Mouse (Mus musculus) neutrophil, adult 5-6 weeks (primary cell): ENCODE results near the gene Gm128. TPM values are rescaled to one million over a fixed set of nuclear protein-coding genes. Genes with fewer than 3 reads are reported as not detected.
A peak's percentile ranks its signal among the peaks of the same experiment; 100 is the strongest.

Experiments used
- ATAC-seq: fragments of 151-379, 151-347 bp; 2 replicates; pipeline ENCODE4 v1.8.0; 2017; ENCODE audit warnings: mild to moderate bottlenecking, moderate TSS enrichment; ENCODE audit not compliant: insufficient number of reproducible peaks, poor library complexity, low FRiP score, severe bottlenecking; ENCODE audit errors: extremely low read depth
- total RNA-seq: library from RNA; stranded (forward); fragments of 200-1000 nt; gene quantifications from 2 replicates; pipeline ENCODE4 v1.2.3, GENCODE M21; 2017

Gene Gm128
- total RNA-seq = not detected in 2 replicates

- no peak for ATAC-seq
Measured at GRCm38 (mm10) chr3:95241498-95241897, at the start of gene Gm128. Gm128 (minus strand) TSS chr3:95241598.

DNA sequence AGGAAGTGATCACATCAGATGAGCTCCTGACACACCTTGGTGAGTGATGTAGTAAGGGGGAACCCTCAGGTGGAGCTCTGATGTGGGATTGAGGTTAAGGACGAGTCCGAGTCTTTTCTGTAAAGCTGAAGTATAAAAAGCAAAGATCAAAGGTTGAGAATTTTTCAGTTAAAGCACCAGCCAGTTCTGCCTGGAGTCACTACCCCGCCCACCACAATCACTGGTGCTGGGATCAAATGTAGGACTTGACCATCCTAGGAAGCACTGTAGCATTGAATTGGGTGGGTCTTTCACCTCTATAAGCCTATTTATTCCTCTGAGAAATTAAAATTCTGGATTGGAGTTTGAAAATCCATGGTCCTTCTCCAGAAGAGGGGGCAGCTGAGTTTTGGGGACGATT, 49.6 kb upstream of the Gm128 start:
- no peak for ATAC-seq

DNA sequence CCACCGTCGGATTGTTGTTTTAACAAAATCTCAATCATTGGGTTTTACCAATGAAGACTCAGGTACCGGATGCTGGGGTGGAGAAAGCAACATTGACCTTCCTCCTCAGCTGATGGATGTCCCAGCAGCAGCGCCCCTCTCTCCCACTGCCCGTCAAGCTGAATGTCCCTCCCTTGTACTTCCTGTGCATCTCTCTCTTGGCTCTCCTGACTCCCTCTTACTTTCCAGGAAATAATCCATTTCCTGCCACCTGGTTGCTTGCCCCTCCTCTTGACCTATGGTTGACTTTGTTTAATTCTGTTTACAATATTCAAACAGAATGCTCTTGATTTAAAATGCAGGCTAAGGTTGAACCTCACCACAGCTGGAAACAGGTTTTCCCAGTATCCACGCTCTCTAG, 48.8 kb upstream of the Gm128 start:
- ATAC-seq = no peak

GRCm38 (mm10) chr3:95289419-95289818, 48.0 kb upstream of the Gm128 start:
- ATAC-seq = no peak

DNA sequence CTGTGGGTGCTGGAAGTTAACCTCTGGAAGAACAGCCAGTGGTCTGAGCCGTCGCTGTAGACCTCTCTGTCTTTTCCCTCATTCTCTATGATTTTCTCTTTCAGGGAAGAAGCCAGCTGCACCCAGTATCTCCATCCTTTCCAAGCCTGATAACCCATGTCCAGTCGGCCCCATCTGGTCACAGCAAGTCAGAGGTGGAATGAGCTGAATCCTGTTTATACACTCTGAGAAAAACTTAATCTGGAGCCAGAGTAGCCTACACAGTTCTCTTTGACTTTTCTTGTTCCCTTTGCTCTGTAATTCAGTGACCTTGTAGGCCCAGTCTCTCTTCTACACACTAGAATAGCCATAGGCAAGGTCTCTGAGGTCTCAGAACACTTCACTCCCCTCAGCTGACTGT, 46.1 kb upstream of the Gm128 start:
- no peak for ATAC-seq

GRCm38 (mm10) chr3:95286510-95286909, 45.1 kb upstream of the Gm128 start:
- ATAC-seq = no peak

DNA sequence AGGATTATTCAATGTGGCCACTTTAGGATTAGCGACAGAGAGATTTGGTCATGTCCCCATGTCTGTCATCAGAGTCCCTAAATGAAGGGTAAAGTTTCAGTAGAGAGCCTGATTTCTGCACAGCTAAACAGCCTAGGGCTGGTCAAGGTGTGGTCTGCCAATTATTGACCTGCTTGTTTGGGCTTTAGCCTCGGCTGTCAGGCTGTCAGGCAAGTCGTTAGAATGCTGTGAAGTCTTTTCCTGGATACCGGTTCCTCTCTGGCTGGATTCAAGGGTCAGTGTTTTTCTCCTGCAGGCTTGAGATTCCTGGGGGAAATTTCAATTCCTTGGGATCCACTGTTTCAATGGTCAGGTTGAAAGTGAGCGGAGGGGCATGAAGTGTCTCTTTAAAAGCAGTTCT, 44.6 kb upstream of the Gm128 start:
- no peak for ATAC-seq

- ATAC-seq = no peak
Measured at GRCm38 (mm10) chr3:95285390-95285789, 44.0 kb upstream of the Gm128 start.

DNA sequence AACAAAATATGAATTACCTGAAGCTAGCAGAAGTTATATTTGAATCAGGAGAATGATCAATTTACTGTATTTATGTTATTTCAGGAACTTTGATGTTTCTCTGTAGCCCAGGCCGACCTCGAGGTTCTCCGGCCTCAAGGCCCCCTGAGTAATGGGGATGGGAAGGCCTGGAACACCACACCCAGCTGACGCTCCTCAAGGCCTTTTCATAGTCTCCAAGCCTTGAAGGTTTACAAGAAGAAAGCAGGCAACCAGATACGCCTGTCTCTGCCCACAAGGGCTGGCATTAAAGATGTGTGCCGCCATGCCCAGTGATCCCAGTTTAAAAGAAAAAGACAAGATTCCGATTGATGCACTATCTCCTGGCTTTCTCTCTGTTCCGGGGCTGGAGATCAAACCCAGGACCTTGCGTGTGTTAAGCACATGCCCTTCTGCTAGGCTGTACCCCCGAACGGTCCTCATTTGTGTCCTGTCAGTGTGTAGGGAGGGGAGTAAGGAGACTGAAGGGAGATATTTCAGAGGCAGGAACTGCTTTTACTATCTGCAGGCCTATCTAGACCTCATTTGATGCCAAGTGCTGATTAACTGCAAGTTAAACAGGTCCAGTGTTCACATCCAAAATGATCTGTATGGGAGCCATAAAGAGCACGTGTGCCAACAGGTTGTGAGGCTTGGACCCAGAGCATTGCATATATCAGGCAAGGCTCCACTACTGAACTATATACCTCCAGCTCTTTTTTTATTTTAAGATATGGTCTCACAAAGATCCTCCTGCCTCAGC, 43.3 kb upstream of the Gm128 start:
- no peak for ATAC-seq

DNA sequence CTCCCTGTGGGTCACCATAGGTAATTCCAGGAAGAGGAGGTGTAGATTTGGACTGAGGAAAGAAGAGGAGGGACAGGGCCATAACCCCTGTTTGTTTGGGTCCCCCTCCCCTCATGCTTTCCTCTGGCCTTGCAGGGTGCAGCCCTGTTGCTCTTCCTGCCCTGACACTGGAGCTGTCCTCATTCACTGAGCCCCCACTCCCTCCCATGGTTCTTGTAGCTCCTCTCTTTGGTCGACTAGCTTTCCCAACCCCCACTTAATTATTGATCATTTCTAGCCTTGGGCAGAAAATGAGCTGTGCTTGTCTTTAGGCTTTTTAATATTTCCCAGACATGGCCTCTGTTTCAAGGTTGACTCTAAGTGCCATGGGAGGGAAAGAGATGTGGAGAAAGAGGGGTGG, 42.7 kb upstream of the Gm128 start:
- no peak for ATAC-seq

GRCm38 (mm10) chr3:95283589-95283941, 42.2 kb upstream of the Gm128 start:
- no peak for ATAC-seq

- ATAC-seq = no peak
Measured at GRCm38 (mm10) chr3:95282865-95283588, 41.6 kb upstream of the Gm128 start.

GRCm38 (mm10) chr3:95282381-95282864, 41.0 kb upstream of the Gm128 start:
- ATAC-seq = peak; percentile 50

DNA sequence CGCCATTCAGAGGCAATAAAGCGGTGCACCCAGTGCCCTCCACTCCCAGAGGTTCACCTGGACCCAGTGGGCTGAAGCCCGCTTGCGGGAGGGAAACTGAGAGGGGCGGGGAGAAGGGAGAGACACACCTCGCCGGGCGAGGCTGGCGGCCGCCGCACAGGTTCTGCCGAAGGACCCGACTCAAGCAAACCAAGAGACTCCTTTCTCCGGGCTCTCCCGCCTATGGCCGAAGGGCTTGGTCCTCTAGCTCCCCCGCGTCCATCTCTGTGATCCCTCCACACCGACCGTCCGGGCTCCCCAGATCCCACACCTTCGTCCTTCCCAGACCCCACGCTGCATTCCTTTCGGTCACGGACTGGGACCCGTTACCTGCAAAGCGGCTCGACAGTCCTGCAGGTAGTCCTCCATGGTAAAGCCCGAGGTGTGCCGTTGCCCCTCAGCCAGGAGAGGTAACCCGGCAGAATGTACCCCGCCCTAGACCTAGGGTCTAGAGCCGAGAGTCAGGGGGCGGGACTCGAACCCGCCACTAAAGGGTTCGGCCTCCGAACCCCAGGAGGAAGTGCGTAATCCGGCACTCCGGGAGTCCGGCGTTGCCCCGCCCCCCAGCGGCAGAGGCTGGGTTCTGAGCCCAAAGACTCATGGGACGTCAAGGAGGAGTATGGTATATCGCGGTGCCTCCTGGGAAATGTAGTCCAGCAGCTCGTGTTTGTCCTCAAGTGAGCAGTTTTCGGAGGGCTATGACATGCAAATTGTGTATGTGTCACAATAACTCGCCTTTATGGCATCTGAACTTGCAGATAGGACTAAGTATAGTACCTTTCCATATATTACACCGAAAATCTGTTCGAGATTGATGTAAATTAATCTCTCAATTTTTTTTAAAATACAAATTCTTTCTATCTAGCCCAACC, 40.1 kb upstream of the Gm128 start, which contains the start of the genes Mindy1 and Prune1:
Gene Mindy1 (plus strand): TSS at position 130 of the 911 bp plus-strand sequence.
Gene Prune1 (minus strand): TSS at position 861 of the 911 bp plus-strand sequence.
- peak; percentile 95 for ATAC-seq

DNA sequence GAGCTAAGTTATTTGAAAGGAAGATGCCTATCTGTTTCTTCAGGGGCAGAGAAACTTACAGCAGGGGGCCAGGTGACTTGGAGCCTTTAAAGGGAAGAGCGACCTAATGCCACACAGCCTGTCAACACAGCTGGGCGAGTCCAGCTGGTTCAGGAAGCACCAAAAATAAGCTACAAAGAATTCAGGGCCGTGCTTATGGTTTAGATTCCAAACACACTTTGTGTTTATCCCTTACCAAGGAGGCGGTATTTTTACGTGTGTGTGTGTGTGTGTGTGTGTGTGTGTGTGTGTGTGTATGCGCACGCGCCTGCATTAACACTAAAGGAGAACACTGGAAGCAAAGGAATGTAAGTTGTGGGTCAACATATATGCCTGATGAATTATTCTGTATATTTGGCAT, 39.3 kb upstream of the Gm128 start:
- ATAC-seq = no peak

- no peak for ATAC-seq
Measured at GRCm38 (mm10) chr3:95277149-95277551, 35.8 kb upstream of the Gm128 start.

GRCm38 (mm10) chr3:95276428-95276934, 35.1 kb upstream of the Gm128 start:
- no peak for ATAC-seq

GRCm38 (mm10) chr3:95275161-95275560, 33.8 kb upstream of the Gm128 start:
- no peak for ATAC-seq

DNA sequence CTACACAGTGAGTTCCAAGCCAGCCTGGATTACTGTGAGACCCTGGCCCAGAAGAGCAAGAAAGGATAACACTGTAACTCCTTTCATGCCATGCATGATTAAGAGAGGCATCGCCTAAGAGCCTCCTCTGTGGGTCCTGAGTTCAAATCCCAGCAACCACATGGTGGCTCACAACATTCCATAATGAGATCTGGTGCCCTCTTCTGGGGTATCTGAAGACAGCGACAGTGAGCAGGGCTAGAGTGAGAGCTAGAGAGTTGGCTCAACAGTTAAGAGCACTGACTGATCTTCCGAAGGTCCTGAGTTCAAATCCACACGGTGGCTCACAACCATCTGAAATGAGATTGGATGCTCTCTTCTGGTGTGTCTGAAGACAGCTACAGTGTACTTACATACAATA, 33.1 kb upstream of the Gm128 start:
- no peak for ATAC-seq
